Mouse (Mus musculus) MEL (cell line): ENCODE results near the gene Irak2. TPM values are rescaled to one million over a fixed set of nuclear protein-coding genes. Genes with fewer than 3 reads are reported as not detected.

ENCODE experiments used
- polyA plus RNA-seq, 2 experiments: library from polyadenylated mRNA; stranded (reverse) in 1 of 2; unstranded in 1 of 2; fragments of >175 nt in 1 of 2; fragments of >200 nt in 1 of 2; gene quantifications; 2 replicates each; pipeline versions ENCODE4 v1.2.1 to v1.2.4; 2012; ENCODE audit warnings: low replicate concordance in 2 of 2, low read depth in 1 of 2; ENCODE audit not compliant: insufficient read length in 2 of 2, insufficient read depth in 1 of 2, missing spikeins in 1 of 2
- total RNA-seq: library from RNA; depleted of rRNA; stranded (reverse); fragments of 300-350 nt; gene quantifications from 2 replicates; pipeline ENCODE4 v1.2.3, GENCODE M21; 2012; rRNA removed

Irak2 gene
- total and polyA plus RNA-seq, 3 experiments: 5.2 to 6.8 TPM; not detected in 1

Other genes with a start within 250 kb of the Irak2 start
- gene Ttll3, start 249.2 kb upstream of the Irak2 start, total RNA-seq: 4.1 and 5.7 TPM in 2 replicates
- gene Ttll3, start 249.2 kb upstream of the Irak2 start, polyA plus RNA-seq: 10 to 100 TPM in 1 of 2 experiments, not detected in 1; 11.2 TPM
- gene Rpusd3, start 219.1 kb upstream of the Irak2 start, total RNA-seq: 24.8 and 29.4 TPM in 2 replicates
- 10 to 100 TPM in 1 of 2 experiments, not detected in 1; 34.1 TPM for gene Rpusd3, start 219.1 kb upstream of the Irak2 start, polyA plus RNA-seq
- gene Cidec, start 202.7 kb upstream of the Irak2 start, total RNA-seq: not detected in 2 replicates
- gene Cidec, start 202.7 kb upstream of the Irak2 start, polyA plus RNA-seq: not detected
- gene Jagn1, start 195.9 kb upstream of the Irak2 start, total RNA-seq: 82.8 and 95.6 TPM in 2 replicates
- gene Jagn1, start 195.9 kb upstream of the Irak2 start, polyA plus RNA-seq: 10 to 100 TPM in 1 of 2 experiments, not detected in 1; 80.6 TPM
- gene Il17re, start 180.0 kb upstream of the Irak2 start, total RNA-seq: 0.13 TPM in 1 of 2 replicates, not detected in the other
- not detected for gene Il17re, start 180.0 kb upstream of the Irak2 start, polyA plus RNA-seq
- 0.52 and 1.2 TPM in 2 replicates for gene Il17rc, start 167.0 kb upstream of the Irak2 start, total RNA-seq
- 1 to 10 TPM in 1 of 2 experiments, not detected in 1; 1.8 TPM for gene Il17rc, start 167.0 kb upstream of the Irak2 start, polyA plus RNA-seq
- 4.1 and 5.9 TPM in 2 replicates for gene Creld1, start 155.2 kb upstream of the Irak2 start, total RNA-seq
- gene Creld1, start 155.2 kb upstream of the Irak2 start, polyA plus RNA-seq: 10 to 100 TPM in 1 of 2 experiments, not detected in 1; 26.7 TPM
- gene Prrt3, start 136.5 kb upstream of the Irak2 start, total RNA-seq: 0.08 TPM in 1 of 2 replicates, not detected in the other
- under 1 TPM in 1 of 2 experiments, not detected in 1; 0.10 TPM for gene Prrt3, start 136.5 kb upstream of the Irak2 start, polyA plus RNA-seq
- gene Emc3, start 106.8 kb upstream of the Irak2 start, total RNA-seq: 56.7 and 73.1 TPM in 2 replicates
- gene Emc3, start 106.8 kb upstream of the Irak2 start, polyA plus RNA-seq: 100 to 1,000 TPM in 1 of 2 experiments, 10 to 100 TPM in 1; 62.3 to 172 TPM
- gene Fancd2, start 106.8 kb upstream of the Irak2 start, total RNA-seq: 14.0 and 14.1 TPM in 2 replicates
- 10 to 100 TPM; 18.5 to 35.0 TPM for gene Fancd2, start 106.8 kb upstream of the Irak2 start, polyA plus RNA-seq
- gene Fancd2os, start 37.8 kb upstream of the Irak2 start, total RNA-seq: 0.12 and 0.13 TPM in 2 replicates
- under 1 TPM in 1 of 2 experiments, not detected in 1; 0.22 TPM for gene Fancd2os, start 37.8 kb upstream of the Irak2 start, polyA plus RNA-seq
- 134 and 147 TPM in 2 replicates for gene Brk1, start 33.7 kb upstream of the Irak2 start, total RNA-seq
- gene Brk1, start 33.7 kb upstream of the Irak2 start, polyA plus RNA-seq: 100 to 1,000 TPM in 1 of 2 experiments, not detected in 1; 161 TPM
- 11.4 and 12.5 TPM in 2 replicates for gene Vhl, start 14.5 kb upstream of the Irak2 start, total RNA-seq
- 10 to 100 TPM in 1 of 2 experiments, not detected in 1; 12.0 TPM for gene Vhl, start 14.5 kb upstream of the Irak2 start, polyA plus RNA-seq
- 111 and 136 TPM in 2 replicates for gene Tatdn2, start 58.6 kb downstream of the Irak2 start, total RNA-seq
- 100 to 1,000 TPM; 102 to 121 TPM for gene Tatdn2, start 58.6 kb downstream of the Irak2 start, polyA plus RNA-seq
- 0.26 and 0.81 TPM in 2 replicates for gene Ghrl, start 81.4 kb downstream of the Irak2 start, total RNA-seq
- gene Ghrl, start 81.4 kb downstream of the Irak2 start, polyA plus RNA-seq: 1 to 10 TPM in 1 of 2 experiments, not detected in 1; 2.8 TPM
- gene Sec13, start 102.3 kb downstream of the Irak2 start, total RNA-seq: 269 and 277 TPM in 2 replicates
- 100 to 1,000 TPM; 182 to 209 TPM for gene Sec13, start 102.3 kb downstream of the Irak2 start, polyA plus RNA-seq